Mouse (Mus musculus): ENCODE data around the gene Pomc.

DNA sequence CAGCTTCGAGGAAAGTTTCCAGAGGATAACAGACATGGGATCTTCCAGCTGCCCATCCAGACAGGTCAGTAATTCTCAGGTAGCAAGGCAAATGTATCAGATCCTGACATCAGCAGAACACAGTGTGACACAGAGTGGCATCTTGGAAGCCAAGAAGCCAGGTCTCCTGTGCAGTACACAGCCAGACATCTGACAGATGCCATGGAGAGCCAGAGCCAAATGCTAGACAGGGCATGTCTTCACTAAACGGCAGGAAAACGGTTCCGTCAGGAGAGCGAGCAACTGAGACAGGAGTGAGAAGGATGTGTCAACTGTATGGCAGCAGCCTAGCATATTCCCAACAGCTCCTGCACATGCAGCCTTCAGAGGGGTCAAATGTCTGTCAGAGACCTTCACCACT lies 45.7 kb downstream of the Pomc start:
- no peak for TF ChIP-seq MAFK (IDR thresholded peaks at IDR 0.05; ENCODE audit: insufficient read depth, low read depth, low read length)
- TF ChIP-seq HCFC1 (IDR thresholded peaks at IDR 0.05; ENCODE audit: borderline replicate concordance, insufficient read depth, low read length), result no peak
- TF ChIP-seq ZNF384 (IDR thresholded peaks at IDR 0.05; ENCODE audit: low read depth, low read length), result no peak
- TF ChIP-seq ZC3H11A (IDR thresholded peaks at IDR 0.05; ENCODE audit: borderline replicate concordance, low read depth, low read length), result no peak

All from ES-E14 (cell line).